Mouse (Mus musculus): ENCODE measurements around the gene Bcl2l10. TPM values are rescaled to one million over a fixed set of nuclear protein-coding genes. Genes with fewer than 3 reads are reported as not detected.
A peak's percentile ranks its signal among the peaks of the same experiment; 100 is the strongest.
"Not testable (repeated sequence)": the region's sequence is repeated elsewhere in the genome, so short reads cannot be mapped to it uniquely, and the experiment has no call there.

Bcl2l10 gene
- polyA plus RNA-seq, 1 experiment from 2014 or later: not detected

- no peak overlapping the region for H3K9ac ChIP-seq (ENCODE audit: low read length)
- 92% methylated on average over 4 of the region's 4 CpGs for WGBS
- H3K4me3 ChIP-seq (ENCODE audit: low read depth, low read length): no peak overlapping the region
- ATAC-seq (replicated peaks; ENCODE audit: low FRiP score) (no peak), DNase-seq (ENCODE audit: low spot score) (no peak)
- no peaks in the 10 kb centered on the region for H3K9me3 ChIP-seq (ENCODE audit: control insufficient read depth, low read length)
- no peak overlapping the region for H3K4me2 ChIP-seq (ENCODE audit: low read depth, low read length, severe bottlenecking)
- H3K36me3 ChIP-seq (ENCODE audit: control insufficient read depth, insufficient read depth, low read length): no peaks in the 10 kb centered on the region
- H3K27ac ChIP-seq (ENCODE audit: low read depth, low read length): no peak overlapping the region
- no peaks in the 10 kb centered on the region for H3K27me3 ChIP-seq (ENCODE audit: control insufficient read depth, insufficient read depth, low read length)
- no peaks in the 10 kb centered on the region for H3K4me1 ChIP-seq (replicated peaks; ENCODE audit: control insufficient read depth, insufficient read depth, low read length)
Measured at GRCm38 (mm10) chr9:75355783-75356182, 8.2 kb downstream of the Bcl2l10 start.

GRCm38 (mm10) chr9:75357087-75357654, 9.6 kb downstream of the Bcl2l10 start:
- H3K9me3 ChIP-seq (ENCODE audit: control insufficient read depth, low read length): no peaks in the 10 kb centered on the region
- no peaks in the 10 kb centered on the region for H3K27me3 ChIP-seq (ENCODE audit: control insufficient read depth, insufficient read depth, low read length)
- no peaks in the 10 kb centered on the region for H3K4me1 ChIP-seq (replicated peaks; ENCODE audit: control insufficient read depth, insufficient read depth, low read length)
- no peaks in the 10 kb centered on the region for H3K36me3 ChIP-seq (ENCODE audit: control insufficient read depth, insufficient read depth, low read length)
- no peak overlapping the region for H3K4me2 ChIP-seq (ENCODE audit: low read depth, low read length, severe bottlenecking)
- H3K9ac ChIP-seq (ENCODE audit: low read length): no peak overlapping the region
- WGBS: 83% methylated on average over 9 of the region's 9 CpGs
- no peak for DNase-seq (ENCODE audit: low spot score)
- no peak overlapping the region for H3K27ac ChIP-seq (ENCODE audit: low read depth, low read length)
- no peak for ATAC-seq (replicated peaks; ENCODE audit: low FRiP score)
- H3K4me3 ChIP-seq (ENCODE audit: low read depth, low read length): no peak overlapping the region

- Histone ChIP-seq H3K36me3 (ENCODE audit: control insufficient read depth, insufficient read depth, low read length) (no peaks in the 10 kb centered on the region), H3K9me3 (ENCODE audit: control insufficient read depth, low read length) (no peaks in the 10 kb centered on the region), H3K4me2 (ENCODE audit: low read depth, low read length, severe bottlenecking) (no peak overlapping the region), H3K4me3 (ENCODE audit: low read depth, low read length) (no peak overlapping the region), H3K27me3 (ENCODE audit: control insufficient read depth, insufficient read depth, low read length) (no peaks in the 10 kb centered on the region), H3K9ac (ENCODE audit: low read length) (no peak overlapping the region), H3K4me1 (replicated peaks; ENCODE audit: control insufficient read depth, insufficient read depth, low read length) (no peaks in the 10 kb centered on the region), H3K27ac (ENCODE audit: low read depth, low read length) (no peak overlapping the region)
- WGBS: 47% methylated on average over 5 of the region's 5 CpGs
- ATAC-seq (replicated peaks; ENCODE audit: low FRiP score) (peak; percentile 69; the same call in 1 of the 2 replicates), DNase-seq (ENCODE audit: low spot score) (peak; percentile 83)
Measured at GRCm38 (mm10) chr9:75361699-75362098, 14.1 kb downstream of the Bcl2l10 start.

GRCm38 (mm10) chr9:75362201-75362600, 14.6 kb downstream of the Bcl2l10 start:
- Histone ChIP-seq H3K27me3 (ENCODE audit: control insufficient read depth, insufficient read depth, low read length) (no peaks in the 10 kb centered on the region), H3K4me2 (ENCODE audit: low read depth, low read length, severe bottlenecking) (no peak overlapping the region), H3K4me3 (ENCODE audit: low read depth, low read length) (no peak overlapping the region), H3K27ac (ENCODE audit: low read depth, low read length) (no peak overlapping the region), H3K9ac (ENCODE audit: low read length) (no peak overlapping the region), H3K9me3 (ENCODE audit: control insufficient read depth, low read length) (no peaks in the 10 kb centered on the region), H3K4me1 (replicated peaks; ENCODE audit: control insufficient read depth, insufficient read depth, low read length) (no peaks in the 10 kb centered on the region), H3K36me3 (ENCODE audit: control insufficient read depth, insufficient read depth, low read length) (no peaks in the 10 kb centered on the region)
- 93% methylated on average over 4 of the region's 4 CpGs for WGBS
- ATAC-seq (replicated peaks; ENCODE audit: low FRiP score) (no peak), DNase-seq (ENCODE audit: low spot score) (no peak)

GRCm38 (mm10) chr9:75363001-75363400, 15.4 kb downstream of the Bcl2l10 start:
- Histone ChIP-seq H3K4me3 (ENCODE audit: low read depth, low read length) (no peak overlapping the region), H3K27ac (ENCODE audit: low read depth, low read length) (no peak overlapping the region), H3K27me3 (ENCODE audit: control insufficient read depth, insufficient read depth, low read length) (no peaks in the 10 kb centered on the region), H3K9me3 (ENCODE audit: control insufficient read depth, low read length) (no peaks in the 10 kb centered on the region), H3K4me2 (ENCODE audit: low read depth, low read length, severe bottlenecking) (no peak overlapping the region), H3K4me1 (replicated peaks; ENCODE audit: control insufficient read depth, insufficient read depth, low read length) (no peaks in the 10 kb centered on the region), H3K9ac (ENCODE audit: low read length) (no peak overlapping the region), H3K36me3 (ENCODE audit: control insufficient read depth, insufficient read depth, low read length) (no peaks in the 10 kb centered on the region)
- ATAC-seq (replicated peaks; ENCODE audit: low FRiP score) (no peak), DNase-seq (ENCODE audit: low spot score) (no peak)
- 86% methylated on average over 5 of the region's 5 CpGs for WGBS

GRCm38 (mm10) chr9:75363702-75364101, 16.1 kb downstream of the Bcl2l10 start:
- 70% methylated on average over 7 of the region's 7 CpGs for WGBS
- not testable (repeated sequence) for ATAC-seq (replicated peaks; ENCODE audit: low FRiP score); DNase-seq (ENCODE audit: low spot score); H3K27me3 ChIP-seq (ENCODE audit: control insufficient read depth, insufficient read depth, low read length); H3K27ac ChIP-seq (ENCODE audit: low read depth, low read length); H3K4me1 ChIP-seq (replicated peaks; ENCODE audit: control insufficient read depth, insufficient read depth, low read length); H3K4me2 ChIP-seq (ENCODE audit: low read depth, low read length, severe bottlenecking); H3K4me3 ChIP-seq (ENCODE audit: low read depth, low read length); H3K9me3 ChIP-seq (ENCODE audit: control insufficient read depth, low read length); H3K36me3 ChIP-seq (ENCODE audit: control insufficient read depth, insufficient read depth, low read length); H3K9ac ChIP-seq (ENCODE audit: low read length)

- WGBS: 79% methylated on average over 4 of the region's 4 CpGs
- ATAC-seq (replicated peaks; ENCODE audit: low FRiP score): no peak
Measured at GRCm38 (mm10) chr9:75365195-75365594, 17.6 kb downstream of the Bcl2l10 start.

GRCm38 (mm10) chr9:75366191-75366590, 18.6 kb downstream of the Bcl2l10 start:
- H3K4me3 ChIP-seq (ENCODE audit: low read depth, low read length): no peak overlapping the region
- no peak overlapping the region for H3K9ac ChIP-seq (ENCODE audit: low read length)
- no peak overlapping the region for H3K27ac ChIP-seq (ENCODE audit: low read depth, low read length)
- WGBS: 82% methylated on average over 5 of the region's 5 CpGs
- no peaks in the 10 kb centered on the region; the same call in 1 of the 2 replicates for H3K9me3 ChIP-seq (ENCODE audit: control insufficient read depth, low read length)
- no peak overlapping the region for H3K4me2 ChIP-seq (ENCODE audit: low read depth, low read length, severe bottlenecking)
- DNase-seq (ENCODE audit: low spot score) (no peak), ATAC-seq (replicated peaks; ENCODE audit: low FRiP score) (no peak)
- no peaks in the 10 kb centered on the region for H3K4me1 ChIP-seq (replicated peaks; ENCODE audit: control insufficient read depth, insufficient read depth, low read length)
- H3K36me3 ChIP-seq (ENCODE audit: control insufficient read depth, insufficient read depth, low read length): no peaks in the 10 kb centered on the region
- H3K27me3 ChIP-seq (ENCODE audit: control insufficient read depth, insufficient read depth, low read length): no peaks in the 10 kb centered on the region

More at GRCm38 (mm10) chr9:75365195-75365594, 17.6 kb downstream of the Bcl2l10 start:
- no peak overlapping the region for H3K27ac ChIP-seq (ENCODE audit: low read depth, low read length)
- DNase-seq (ENCODE audit: low spot score): no peak
- H3K4me3 ChIP-seq (ENCODE audit: low read depth, low read length): no peak overlapping the region
- no peaks in the 10 kb centered on the region for H3K36me3 ChIP-seq (ENCODE audit: control insufficient read depth, insufficient read depth, low read length)
- no peaks in the 10 kb centered on the region for H3K9me3 ChIP-seq (ENCODE audit: control insufficient read depth, low read length)
- H3K27me3 ChIP-seq (ENCODE audit: control insufficient read depth, insufficient read depth, low read length): no peaks in the 10 kb centered on the region
- no peak overlapping the region for H3K9ac ChIP-seq (ENCODE audit: low read length)
- no peak overlapping the region for H3K4me2 ChIP-seq (ENCODE audit: low read depth, low read length, severe bottlenecking)
- H3K4me1 ChIP-seq (replicated peaks; ENCODE audit: control insufficient read depth, insufficient read depth, low read length): no peaks in the 10 kb centered on the region

GRCm38 (mm10) chr9:75368779-75369178, 21.2 kb downstream of the Bcl2l10 start:
- Histone ChIP-seq H3K27ac (ENCODE audit: low read depth, low read length) (no peak overlapping the region), H3K4me3 (ENCODE audit: low read depth, low read length) (no peak overlapping the region), H3K9me3 (ENCODE audit: control insufficient read depth, low read length) (no peaks in the 10 kb centered on the region; the same call in 1 of the 2 replicates), H3K4me1 (replicated peaks; ENCODE audit: control insufficient read depth, insufficient read depth, low read length) (no peaks in the 10 kb centered on the region), H3K9ac (ENCODE audit: low read length) (no peak overlapping the region), H3K27me3 (ENCODE audit: control insufficient read depth, insufficient read depth, low read length) (no peaks in the 10 kb centered on the region), H3K4me2 (ENCODE audit: low read depth, low read length, severe bottlenecking) (no peak overlapping the region), H3K36me3 (ENCODE audit: control insufficient read depth, insufficient read depth, low read length) (no peaks in the 10 kb centered on the region)
- DNase-seq (ENCODE audit: low spot score): no peak
- no peak for ATAC-seq (replicated peaks; ENCODE audit: low FRiP score)
- WGBS: 79% methylated on average over 3 of the region's 3 CpGs
